Mouse (Mus musculus): ENCODE measurements at regions not wholly inside any gene's neighbourhood (a gene's known extent, or its start where the extent isn't known, plus 50 kb on each side); places are given as distances from the start of the nearest gene placed in this dataset.

- TF ChIP-seq POLR2A (IDR thresholded peaks at IDR 0.05; ENCODE audit: borderline replicate concordance, extremely low read depth, insufficient read depth, insufficient read length, poor library complexity, severe bottlenecking), result no peak
- no peak for TF ChIP-seq CTCF (IDR thresholded peaks at IDR 0.05; ENCODE audit: borderline replicate concordance, extremely low read depth, insufficient read depth, insufficient read length)
Measured at GRCm38 (mm10) chr19:26461712-26462111, 143.1 kb upstream of the Smarca2 start.
